Mouse (Mus musculus) heart, adult 2 months (tissue): ENCODE measurements around the gene Sfrp4.

Experiments
- CTCF ChIP-seq: fragments of 200-600 bp; IDR thresholded peaks from 2 replicates; pipeline ENCODE4 v1.8.1; 2022; ENCODE audit warnings: antibody characterized with exemption, mild to moderate bottlenecking, moderate library complexity
- POLR2A ChIP-seq: fragments of 200-500 bp; IDR thresholded peaks from 2 replicates; pipeline ENCODE4 v1.6.1; 2011; ENCODE audit warnings: mild to moderate bottlenecking, low read depth, low read length, control low read depth; ENCODE audit not compliant: insufficient read depth

DNA sequence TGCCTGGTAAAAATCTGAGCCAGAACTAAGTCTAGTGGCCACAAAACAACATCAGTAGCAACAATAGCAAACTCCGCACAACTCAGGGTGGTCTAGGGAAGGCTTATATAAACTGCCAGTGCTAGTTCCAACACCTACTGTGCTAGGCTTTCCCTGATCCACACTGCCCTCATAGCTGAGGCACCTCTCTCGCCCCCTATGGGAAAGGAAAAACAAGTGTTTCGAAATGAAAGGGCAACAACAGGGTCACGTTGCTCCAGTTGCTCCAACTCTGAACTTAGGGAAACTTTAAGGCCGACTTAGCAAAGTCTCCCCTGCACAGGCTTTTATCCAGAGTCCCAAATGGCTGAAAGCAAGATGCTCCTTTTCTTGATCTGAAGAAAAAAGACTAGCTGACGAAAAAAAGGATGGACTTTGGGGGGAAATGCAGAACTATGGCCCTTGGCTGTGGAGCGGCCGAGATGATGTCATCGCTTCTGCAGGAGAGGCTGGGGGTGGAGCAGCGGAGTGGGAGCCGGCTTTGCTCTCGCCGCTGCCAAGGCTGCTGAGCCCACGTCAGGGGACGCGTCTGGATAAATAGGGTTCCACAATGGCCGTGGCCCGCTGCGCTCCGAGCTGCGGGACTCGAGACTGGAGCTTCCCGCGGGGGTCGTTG is at the start of gene Sfrp4:
- TF ChIP-seq CTCF (peak; percentile 49), POLR2A (no peak)
